Mouse (Mus musculus): ENCODE measurements around the gene Dppa3. TPM values are rescaled to one million over a fixed set of nuclear protein-coding genes. Genes with fewer than 3 reads are reported as not detected.
A peak's percentile ranks its signal among the peaks of the same experiment; 100 is the strongest.
"Not testable (repeated sequence)": the region's sequence is repeated elsewhere in the genome, so short reads cannot be mapped to it uniquely, and the experiment has no call there.

The Dppa3 gene
- polyA plus RNA-seq, 1 experiment from 2014 or later: not detected

- peak; percentile 80 for ATAC-seq (ENCODE audit: low read depth)
- Histone ChIP-seq H3K27me3 (ENCODE audit: control insufficient read depth, insufficient read depth, low read depth, low read length) (no peaks in the 10 kb centered on the region), H3K27ac (ENCODE audit: low read length) (no peak overlapping the region), H3K4me3 (ENCODE audit: low read depth, low read length) (no peak overlapping the region), H3K36me3 (ENCODE audit: control insufficient read depth, insufficient read depth) (no peaks in the 10 kb centered on the region), H3K9ac (ENCODE audit: low read depth, low read length) (no peak overlapping the region), H3K4me1 (ENCODE audit: control insufficient read depth, low read depth, low read length) (no peaks in the 10 kb centered on the region), H3K4me2 (ENCODE audit: low read depth, low read length) (no peak overlapping the region), H3K9me3 (replicated peaks; ENCODE audit: control insufficient read depth, low read length) (no peaks in the 10 kb centered on the region)
- WGBS (ENCODE audit: insufficient replicate concordance): 58% methylated on average over 4 of the region's 4 CpGs
Observed at GRCm38 (mm10) chr6:122625156-122625555, 1.1 kb upstream of the Dppa3 start.

- ATAC-seq (ENCODE audit: low read depth): no peak
- 16% methylated on average over 20 of the region's 20 CpGs for WGBS (ENCODE audit: insufficient replicate concordance)
- H3K36me3 ChIP-seq (ENCODE audit: control insufficient read depth, insufficient read depth): no peaks in the 10 kb centered on the region
- no peaks in the 10 kb centered on the region for H3K9me3 ChIP-seq (replicated peaks; ENCODE audit: control insufficient read depth, low read length)
- peak overlapping the region; percentile 34 for H3K4me3 ChIP-seq (ENCODE audit: low read depth, low read length)
- no peak overlapping the region for H3K9ac ChIP-seq (ENCODE audit: low read depth, low read length)
- no peaks in the 10 kb centered on the region for H3K4me1 ChIP-seq (ENCODE audit: control insufficient read depth, low read depth, low read length)
- no peak overlapping the region for H3K27ac ChIP-seq (ENCODE audit: low read length)
- H3K4me2 ChIP-seq (ENCODE audit: low read depth, low read length): peak overlapping the region; percentile 52
- H3K27me3 ChIP-seq (ENCODE audit: control insufficient read depth, insufficient read depth, low read depth, low read length): no peaks in the 10 kb centered on the region
Observed at GRCm38 (mm10) chr6:122627469-122628108, 1.4 kb downstream of the Dppa3 start.

DNA sequence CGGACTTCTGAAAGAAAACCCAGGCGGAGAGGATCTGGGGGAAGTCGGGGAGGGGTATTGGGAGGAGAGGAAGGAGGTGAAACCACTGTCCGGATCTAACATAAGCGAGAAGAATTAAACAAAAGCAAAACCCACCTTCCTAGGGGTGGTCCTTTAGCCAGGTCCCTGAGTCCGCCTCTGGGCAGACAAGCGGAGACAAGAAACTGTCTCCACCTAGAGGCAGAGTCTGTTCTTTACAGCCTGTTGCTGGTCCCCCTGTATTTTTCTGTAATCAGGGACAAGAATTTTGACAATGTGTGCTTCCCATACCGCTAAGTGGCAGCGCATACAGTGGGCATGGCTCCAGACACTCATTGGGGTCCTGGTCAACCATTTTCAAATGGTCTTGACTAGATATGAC is 7.2 kb downstream of the Dppa3 start:
- Histone ChIP-seq H3K9ac (ENCODE audit: low read depth, low read length) (no peak overlapping the region), H3K27ac (ENCODE audit: low read length) (no peak overlapping the region), H3K4me1 (ENCODE audit: control insufficient read depth, low read depth, low read length) (no peaks in the 10 kb centered on the region), H3K4me2 (ENCODE audit: low read depth, low read length) (no peak overlapping the region), H3K27me3 (ENCODE audit: control insufficient read depth, insufficient read depth, low read depth, low read length) (no peaks in the 10 kb centered on the region), H3K4me3 (ENCODE audit: low read depth, low read length) (no peak overlapping the region), H3K9me3 (replicated peaks; ENCODE audit: control insufficient read depth, low read length) (no peaks in the 10 kb centered on the region), H3K36me3 (ENCODE audit: control insufficient read depth, insufficient read depth) (no peaks in the 10 kb centered on the region)
- 20% methylated on average over 9 of the region's 9 CpGs for WGBS (ENCODE audit: insufficient replicate concordance)
- no peak for ATAC-seq (ENCODE audit: low read depth)

GRCm38 (mm10) chr6:122635315-122635714 is 9.1 kb downstream of the Dppa3 start:
- Histone ChIP-seq H3K4me3 (ENCODE audit: low read depth, low read length) (no peak overlapping the region), H3K9ac (ENCODE audit: low read depth, low read length) (no peak overlapping the region), H3K9me3 (replicated peaks; ENCODE audit: control insufficient read depth, low read length) (no peaks in the 10 kb centered on the region), H3K4me2 (ENCODE audit: low read depth, low read length) (no peak overlapping the region), H3K27ac (ENCODE audit: low read length) (no peak overlapping the region), H3K36me3 (ENCODE audit: control insufficient read depth, insufficient read depth) (no peaks in the 10 kb centered on the region), H3K4me1 (ENCODE audit: control insufficient read depth, low read depth, low read length) (no peaks in the 10 kb centered on the region), H3K27me3 (ENCODE audit: control insufficient read depth, insufficient read depth, low read depth, low read length) (no peaks in the 10 kb centered on the region)
- ATAC-seq (ENCODE audit: low read depth): peak; percentile 50; the same call in 1 of the 2 replicates
- 50% methylated on average over 7 of the region's 7 CpGs for WGBS (ENCODE audit: insufficient replicate concordance)

DNA sequence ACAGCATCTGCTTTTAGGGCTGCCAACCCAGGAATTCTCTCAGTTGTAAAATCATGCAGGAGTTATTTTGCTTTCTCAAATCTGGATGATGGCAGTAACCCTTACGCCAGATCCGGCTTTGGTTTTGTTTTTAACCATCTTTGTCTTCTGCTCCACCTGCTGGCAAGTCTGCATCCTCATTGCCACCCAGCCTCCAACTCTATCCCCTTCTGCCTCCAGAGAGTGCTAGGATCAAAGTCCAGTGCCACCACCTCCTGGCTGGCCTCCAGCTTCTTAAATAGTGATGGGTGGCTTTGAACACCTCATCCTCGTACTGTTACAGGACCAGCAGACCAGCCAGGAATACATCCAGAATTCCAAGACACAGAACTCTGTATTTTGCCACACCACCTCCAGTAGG is 10.5 kb downstream of the Dppa3 start:
- WGBS (ENCODE audit: insufficient replicate concordance): 75% methylated on average over 3 of the region's 3 CpGs
- H3K4me2 ChIP-seq (ENCODE audit: low read depth, low read length): no peak overlapping the region
- no peaks in the 10 kb centered on the region for H3K36me3 ChIP-seq (ENCODE audit: control insufficient read depth, insufficient read depth)
- H3K27ac ChIP-seq (ENCODE audit: low read length): no peak overlapping the region
- no peaks in the 10 kb centered on the region for H3K4me1 ChIP-seq (ENCODE audit: control insufficient read depth, low read depth, low read length)
- no peaks in the 10 kb centered on the region for H3K27me3 ChIP-seq (ENCODE audit: control insufficient read depth, insufficient read depth, low read depth, low read length)
- ATAC-seq (ENCODE audit: low read depth): no peak
- H3K9me3 ChIP-seq (replicated peaks; ENCODE audit: control insufficient read depth, low read length): no peaks in the 10 kb centered on the region
- H3K9ac ChIP-seq (ENCODE audit: low read depth, low read length): no peak overlapping the region
- H3K4me3 ChIP-seq (ENCODE audit: low read depth, low read length): no peak overlapping the region

DNA sequence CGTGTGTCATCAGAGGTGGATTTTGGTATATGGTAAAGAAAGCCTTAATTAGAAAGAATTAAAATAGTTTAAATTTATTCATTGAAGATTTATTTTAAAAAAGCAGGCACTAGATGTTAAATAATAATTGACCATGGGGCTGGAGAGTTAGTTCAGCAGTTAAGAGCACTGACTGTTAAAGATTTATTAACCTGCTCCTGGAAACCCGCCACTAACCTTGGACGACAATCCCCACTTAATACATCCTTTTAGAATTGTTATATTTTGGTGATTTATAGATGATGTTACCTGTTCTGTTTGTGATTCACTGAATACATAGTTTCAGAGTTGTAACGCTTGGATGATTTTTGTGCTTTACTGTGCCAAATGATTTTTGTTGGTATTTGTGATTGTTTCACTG is 11.4 kb downstream of the Dppa3 start:
- not testable (repeated sequence) for ATAC-seq (ENCODE audit: low read depth); H3K4me3 ChIP-seq (ENCODE audit: low read depth, low read length); H3K9ac ChIP-seq (ENCODE audit: low read depth, low read length); H3K4me1 ChIP-seq (ENCODE audit: control insufficient read depth, low read depth, low read length); H3K27me3 ChIP-seq (ENCODE audit: control insufficient read depth, insufficient read depth, low read depth, low read length); H3K4me2 ChIP-seq (ENCODE audit: low read depth, low read length); H3K27ac ChIP-seq (ENCODE audit: low read length); H3K9me3 ChIP-seq (replicated peaks; ENCODE audit: control insufficient read depth, low read length); H3K36me3 ChIP-seq (ENCODE audit: control insufficient read depth, insufficient read depth)
- 61% methylated on average over 4 of the region's 4 CpGs for WGBS (ENCODE audit: insufficient replicate concordance)

DNA sequence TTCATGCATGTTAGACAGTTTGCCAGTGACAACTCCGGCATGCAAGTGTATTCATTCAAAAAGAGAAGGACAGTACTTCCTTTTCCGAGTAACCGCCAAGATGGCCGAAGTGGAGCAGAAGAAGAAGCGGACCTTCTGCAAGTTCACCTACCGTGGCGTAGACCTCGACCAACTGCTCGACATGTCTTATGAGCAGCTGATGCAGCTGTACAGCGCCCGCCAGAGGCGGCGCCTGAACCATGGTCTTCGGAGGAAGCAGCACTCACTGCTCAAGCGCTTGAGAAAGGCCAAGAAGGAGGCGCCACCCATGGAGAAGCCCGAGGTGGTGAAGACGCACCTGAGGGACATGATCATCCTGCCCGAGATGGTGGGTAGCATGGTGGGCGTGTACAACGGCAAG is 18.0 kb downstream of the Dppa3 start:
- H3K9ac ChIP-seq (ENCODE audit: low read depth, low read length); H3K4me2 ChIP-seq (ENCODE audit: low read depth, low read length); H3K27me3 ChIP-seq (ENCODE audit: control insufficient read depth, insufficient read depth, low read depth, low read length); H3K36me3 ChIP-seq (ENCODE audit: control insufficient read depth, insufficient read depth); H3K9me3 ChIP-seq (replicated peaks; ENCODE audit: control insufficient read depth, low read length); H3K4me1 ChIP-seq (ENCODE audit: control insufficient read depth, low read depth, low read length); ATAC-seq (ENCODE audit: low read depth); H3K27ac ChIP-seq (ENCODE audit: low read length); H3K4me3 ChIP-seq (ENCODE audit: low read depth, low read length): not testable (repeated sequence)
- 76% methylated on average over 21 of the region's 21 CpGs for WGBS (ENCODE audit: insufficient replicate concordance)

DNA sequence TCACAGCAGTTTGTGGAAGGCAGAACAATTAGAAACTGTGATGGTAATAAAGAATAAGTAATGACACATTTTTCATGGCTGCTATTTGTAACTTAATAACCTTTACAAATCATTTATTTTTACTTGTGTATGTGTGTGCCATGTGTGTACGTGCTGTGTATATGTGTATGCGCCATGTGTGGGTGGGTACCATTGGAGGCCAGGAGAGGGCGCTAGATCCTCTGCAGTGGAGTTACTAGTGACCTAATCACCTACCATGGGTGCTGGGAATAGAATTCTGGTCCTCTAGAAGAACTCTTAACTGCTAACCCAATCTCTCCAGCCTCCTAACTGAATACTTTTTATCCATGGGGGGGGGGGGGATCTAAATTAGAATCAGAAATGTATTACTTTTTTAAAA is 23.7 kb downstream of the Dppa3 start:
- ATAC-seq (ENCODE audit: low read depth): no peak
- Histone ChIP-seq H3K4me1 (ENCODE audit: control insufficient read depth, low read depth, low read length) (no peaks in the 10 kb centered on the region; the same call in 1 of the 2 replicates), H3K9ac (ENCODE audit: low read depth, low read length) (no peak overlapping the region), H3K9me3 (replicated peaks; ENCODE audit: control insufficient read depth, low read length) (no peaks in the 10 kb centered on the region), H3K36me3 (ENCODE audit: control insufficient read depth, insufficient read depth) (no peaks in the 10 kb centered on the region), H3K27me3 (ENCODE audit: control insufficient read depth, insufficient read depth, low read depth, low read length) (no peaks in the 10 kb centered on the region), H3K4me2 (ENCODE audit: low read depth, low read length) (no peak overlapping the region), H3K27ac (ENCODE audit: low read length) (no peak overlapping the region), H3K4me3 (ENCODE audit: low read depth, low read length) (no peak overlapping the region)
- 63% methylated on average over 3 of the region's 3 CpGs for WGBS (ENCODE audit: insufficient replicate concordance)

DNA sequence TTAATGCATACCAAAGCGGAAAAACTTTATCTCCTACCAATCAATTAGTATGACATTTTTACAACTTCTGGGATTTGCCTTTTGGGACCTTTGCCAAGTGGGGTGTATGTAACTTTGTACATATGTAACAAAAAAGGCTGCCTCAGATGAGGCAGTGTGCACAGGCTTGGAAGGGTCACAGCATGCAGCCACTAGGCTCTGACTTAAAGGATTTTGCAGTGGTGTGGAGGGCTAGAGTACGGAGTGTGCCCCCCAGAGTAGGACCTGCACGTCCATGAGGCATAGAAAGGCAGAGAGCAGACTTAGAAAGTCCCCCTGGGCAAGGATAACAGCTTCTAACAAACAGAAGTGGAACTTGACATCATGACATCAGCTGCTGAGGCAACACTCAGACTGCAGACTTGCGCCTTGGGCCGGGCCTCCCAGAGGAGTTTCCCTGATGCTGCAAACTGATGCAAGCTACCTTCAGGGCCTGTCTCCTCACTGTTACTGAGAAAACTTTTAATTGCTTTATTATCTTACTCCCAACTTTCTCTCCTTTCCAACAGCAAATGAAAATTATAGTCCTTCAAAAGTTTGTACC is 24.3 kb downstream of the Dppa3 start:
- H3K9ac ChIP-seq (ENCODE audit: low read depth, low read length): no peak overlapping the region
- H3K4me2 ChIP-seq (ENCODE audit: low read depth, low read length): no peak overlapping the region
- H3K4me3 ChIP-seq (ENCODE audit: low read depth, low read length): no peak overlapping the region
- no peaks in the 10 kb centered on the region for H3K36me3 ChIP-seq (ENCODE audit: control insufficient read depth, insufficient read depth)
- H3K9me3 ChIP-seq (replicated peaks; ENCODE audit: control insufficient read depth, low read length): no peaks in the 10 kb centered on the region
- H3K27me3 ChIP-seq (ENCODE audit: control insufficient read depth, insufficient read depth, low read depth, low read length): no peaks in the 10 kb centered on the region
- H3K4me1 ChIP-seq (ENCODE audit: control insufficient read depth, low read depth, low read length): no peaks in the 10 kb centered on the region; the same call in 1 of the 2 replicates
- H3K27ac ChIP-seq (ENCODE audit: low read length): no peak overlapping the region
- WGBS (ENCODE audit: insufficient replicate concordance): 64% methylated on average over 5 of the region's 5 CpGs
- ATAC-seq (ENCODE audit: low read depth): no peak
